Mouse (Mus musculus): ENCODE results near the gene Ctnnd2. TPM values are rescaled to one million over a fixed set of nuclear protein-coding genes. Genes with fewer than 3 reads are reported as not detected.

Gene Ctnnd2
- polyA plus RNA-seq, 1 experiment from 2014 or later, result 5.8 TPM

DNA sequence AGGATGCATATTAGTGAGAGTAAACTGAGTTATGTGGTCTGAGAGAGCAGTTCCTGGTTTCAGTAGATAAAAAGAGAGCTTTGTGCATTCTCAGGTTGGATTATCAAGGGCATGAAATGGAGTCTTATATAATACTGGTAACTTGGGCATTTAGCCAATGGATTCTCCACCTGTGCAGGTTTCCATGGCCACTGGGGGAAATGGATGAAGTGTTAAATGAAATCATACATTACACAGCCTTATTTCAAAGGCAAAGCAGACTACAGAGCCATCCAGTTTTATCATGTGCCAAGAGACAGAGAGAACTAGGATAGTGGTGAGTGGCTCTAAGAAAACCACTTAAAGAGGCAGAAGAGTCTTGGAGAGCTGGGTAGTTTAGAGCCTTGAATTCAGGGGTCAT lies 18.5 kb downstream of the Ctnnd2 start:
- Histone ChIP-seq H3K4me1 (no peaks in the 10 kb centered on the region), H3K9ac (no peak overlapping the region), H3K9me3 (replicated peaks) (no peaks in the 10 kb centered on the region), H3K4me3 (replicated peaks) (no peak overlapping the region), H3K36me3 (no peaks in the 10 kb centered on the region), H3K27me3 (no peaks in the 10 kb centered on the region), H3K27ac (replicated peaks) (no peak overlapping the region), H3K4me2 (replicated peaks) (no peak overlapping the region)
- no peak for ATAC-seq (ENCODE audit: insufficient number of reproducible peaks, low FRiP score, low TSS enrichment, low read depth)

DNA sequence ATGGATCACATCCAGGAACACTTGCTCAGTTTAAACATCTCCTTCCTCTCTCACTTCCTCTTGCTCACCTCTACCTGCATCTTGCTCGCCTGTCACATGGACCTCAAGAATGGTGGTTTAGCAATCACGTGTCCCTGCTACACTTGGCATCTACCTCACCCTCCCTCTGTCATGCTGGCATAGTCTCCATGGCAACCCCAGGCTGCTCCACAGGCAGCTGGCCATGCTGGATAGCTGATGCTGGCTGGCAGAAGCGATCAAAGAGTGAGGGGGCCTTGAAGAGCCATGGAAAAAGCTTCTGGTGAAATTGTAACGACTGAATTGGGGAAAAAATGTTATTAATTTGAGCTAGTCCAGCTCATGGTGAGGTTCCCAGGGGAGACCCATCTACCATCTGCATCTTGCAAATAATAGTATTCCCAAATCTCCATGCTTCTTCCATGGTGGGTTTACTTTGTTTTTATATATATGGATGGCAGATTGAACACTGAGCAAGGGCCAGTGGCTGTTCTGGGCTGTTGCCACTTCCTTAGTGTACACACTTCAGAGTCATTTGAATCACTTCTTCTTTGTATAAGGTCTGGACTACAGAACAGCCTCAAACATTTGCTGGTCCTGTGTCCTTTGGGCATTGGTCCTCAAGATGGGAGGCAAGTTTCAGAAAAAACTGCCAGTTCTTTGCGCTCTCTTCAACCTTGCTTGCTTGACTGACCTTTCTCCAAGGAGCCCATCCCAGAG lies 19.7 kb downstream of the Ctnnd2 start:
- H3K4me1 ChIP-seq, result no peaks in the 10 kb centered on the region
- 64% methylated on average over 5 of the region's 5 CpGs for WGBS

DNA sequence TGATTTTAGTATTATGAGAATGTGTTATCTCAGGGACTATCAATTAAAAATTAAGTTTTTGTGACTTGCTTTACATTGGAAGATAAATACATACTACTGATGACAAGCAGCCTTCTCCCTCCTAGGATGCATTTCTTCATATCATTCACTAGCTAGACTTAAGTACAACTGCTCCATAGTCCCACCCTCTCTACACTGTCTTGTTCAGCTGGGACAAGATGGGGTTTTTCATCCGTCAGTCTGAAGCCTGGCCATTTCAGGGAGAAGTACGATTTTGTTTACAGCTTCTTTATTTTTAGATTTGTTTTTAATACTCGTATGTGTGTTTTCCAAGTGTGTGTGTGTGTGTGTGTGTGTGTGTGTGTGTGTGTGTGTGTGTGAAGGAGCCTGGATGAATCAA lies 26.0 kb downstream of the Ctnnd2 start:
- ATAC-seq (ENCODE audit: insufficient number of reproducible peaks, low FRiP score, low TSS enrichment, low read depth), result no peak
- Histone ChIP-seq H3K36me3 (no peaks in the 10 kb centered on the region), H3K4me2 (replicated peaks) (no peak overlapping the region), H3K27me3 (no peaks in the 10 kb centered on the region), H3K9ac (no peak overlapping the region), H3K4me1 (no peaks in the 10 kb centered on the region), H3K9me3 (replicated peaks) (no peaks in the 10 kb centered on the region), H3K4me3 (replicated peaks) (no peak overlapping the region), H3K27ac (replicated peaks) (no peak overlapping the region)
- WGBS, result 68% methylated on average over 3 of the region's 3 CpGs

More for the DNA sequence above, 19.7 kb downstream of the Ctnnd2 start:
- Histone ChIP-seq H3K36me3 (no peaks in the 10 kb centered on the region), H3K27ac (replicated peaks) (no peak overlapping the region), H3K27me3 (no peaks in the 10 kb centered on the region), H3K9me3 (replicated peaks) (no peaks in the 10 kb centered on the region), H3K4me3 (replicated peaks) (no peak overlapping the region), H3K9ac (no peak overlapping the region), H3K4me2 (replicated peaks) (no peak overlapping the region)
- ATAC-seq (ENCODE audit: insufficient number of reproducible peaks, low FRiP score, low TSS enrichment, low read depth), result no peak

DNA sequence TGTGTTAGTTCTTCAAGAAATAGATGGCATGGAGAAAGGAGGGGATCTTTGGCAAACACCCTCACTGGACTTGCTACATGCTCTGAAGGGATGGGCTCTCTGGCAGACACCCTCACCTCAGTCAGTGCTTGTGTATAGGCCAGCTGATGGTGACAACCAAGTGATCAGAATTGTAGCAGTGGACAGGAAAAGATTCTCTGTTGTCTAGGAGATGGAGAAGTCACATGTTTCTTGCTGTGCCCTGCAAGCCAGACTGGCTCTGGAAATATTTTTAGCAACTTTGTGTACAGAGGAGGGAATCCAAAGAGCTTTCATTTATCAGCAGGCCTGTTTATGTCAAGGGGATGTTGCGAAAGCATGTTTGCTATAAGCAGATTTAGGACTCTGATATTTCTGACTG lies 27.4 kb downstream of the Ctnnd2 start:
- H3K9ac ChIP-seq, result no peak overlapping the region
- no peaks in the 10 kb centered on the region for H3K27me3 ChIP-seq
- no peak overlapping the region for H3K27ac ChIP-seq (replicated peaks)
- no peaks in the 10 kb centered on the region for H3K36me3 ChIP-seq
- no peak for ATAC-seq (ENCODE audit: insufficient number of reproducible peaks, low FRiP score, low TSS enrichment, low read depth)
- WGBS, result 89% methylated on average over 1 of the region's 1 CpGs
- no peaks in the 10 kb centered on the region for H3K9me3 ChIP-seq (replicated peaks)
- no peak overlapping the region for H3K4me2 ChIP-seq (replicated peaks)
- no peaks in the 10 kb centered on the region for H3K4me1 ChIP-seq
- H3K4me3 ChIP-seq (replicated peaks), result no peak overlapping the region

DNA sequence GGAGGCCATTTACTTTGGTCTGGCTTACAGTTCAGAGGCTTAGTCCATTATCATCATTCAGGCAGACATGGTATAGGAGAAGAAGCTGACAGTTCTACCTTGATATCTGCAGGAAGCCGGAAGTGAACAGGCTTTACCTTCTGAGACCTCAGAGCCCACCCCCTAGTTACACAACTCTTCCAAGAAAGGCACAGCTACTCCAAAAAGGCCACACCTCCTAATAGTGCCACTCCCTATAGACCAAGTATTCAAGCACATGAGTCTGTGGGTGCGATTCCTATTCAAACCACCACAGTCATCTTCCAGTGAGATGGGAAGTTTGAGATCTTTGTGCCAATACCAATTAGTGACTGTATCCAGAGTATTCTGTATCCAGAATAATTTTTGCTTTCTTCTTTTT lies 28.8 kb downstream of the Ctnnd2 start:
- Histone ChIP-seq H3K27ac (replicated peaks) (no peak overlapping the region), H3K9ac (no peak overlapping the region), H3K36me3 (no peaks in the 10 kb centered on the region), H3K4me2 (replicated peaks) (no peak overlapping the region), H3K27me3 (no peaks in the 10 kb centered on the region), H3K4me3 (replicated peaks) (no peak overlapping the region), H3K4me1 (no peaks in the 10 kb centered on the region), H3K9me3 (replicated peaks) (no peaks in the 10 kb centered on the region)
- 92% methylated on average over 2 of the region's 2 CpGs for WGBS
- ATAC-seq (ENCODE audit: insufficient number of reproducible peaks, low FRiP score, low TSS enrichment, low read depth), result no peak

DNA sequence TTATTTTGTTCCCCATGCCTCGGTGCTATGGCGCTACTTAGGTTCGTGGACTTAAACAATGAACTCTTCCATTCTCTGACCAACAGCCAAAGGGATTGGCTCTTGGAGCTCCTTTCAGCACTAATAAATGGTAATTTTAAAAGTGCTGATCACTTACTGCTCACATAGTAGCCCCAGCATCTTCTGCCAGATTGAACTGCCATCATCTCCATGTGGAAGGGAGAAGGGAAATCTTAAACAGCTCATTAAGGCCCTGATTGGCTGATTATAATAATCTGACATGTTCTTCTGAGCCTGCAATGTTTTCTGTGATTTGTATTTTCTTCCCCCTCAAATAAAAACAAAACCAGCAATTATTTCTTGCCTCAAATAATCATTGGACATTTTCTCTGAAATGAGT lies 29.2 kb downstream of the Ctnnd2 start:
- no peak overlapping the region for H3K9ac ChIP-seq
- H3K27ac ChIP-seq (replicated peaks), result no peak overlapping the region
- H3K4me3 ChIP-seq (replicated peaks), result no peak overlapping the region
- WGBS, result 94% methylated on average over 3 of the region's 3 CpGs
- no peak for ATAC-seq (ENCODE audit: insufficient number of reproducible peaks, low FRiP score, low TSS enrichment, low read depth)
- no peaks in the 10 kb centered on the region for H3K4me1 ChIP-seq
- no peaks in the 10 kb centered on the region for H3K36me3 ChIP-seq
- H3K27me3 ChIP-seq, result no peaks in the 10 kb centered on the region
- no peak overlapping the region for H3K4me2 ChIP-seq (replicated peaks)
- H3K9me3 ChIP-seq (replicated peaks), result no peaks in the 10 kb centered on the region

DNA sequence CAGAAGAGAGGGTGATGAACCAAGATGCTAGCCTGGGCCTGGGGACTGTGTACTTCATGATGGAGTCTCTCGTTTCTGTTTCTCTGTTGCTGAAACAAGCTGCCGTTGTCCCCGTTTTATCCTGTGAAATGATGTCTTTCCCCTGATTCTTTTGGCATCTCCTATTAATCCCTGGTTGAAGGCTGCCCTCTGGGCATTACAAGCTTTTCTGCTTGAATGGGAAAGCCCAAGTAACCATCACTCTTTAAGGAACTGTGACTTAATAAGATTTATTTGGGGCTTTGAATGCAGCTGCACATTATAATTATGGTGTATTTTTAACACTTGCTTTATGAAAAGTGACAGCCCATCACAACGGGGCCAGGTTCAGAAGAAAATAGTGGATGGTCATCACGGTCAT lies 40.4 kb downstream of the Ctnnd2 start:
- Histone ChIP-seq H3K4me2 (replicated peaks) (no peak overlapping the region), H3K4me3 (replicated peaks) (no peak overlapping the region), H3K27me3 (no peaks in the 10 kb centered on the region), H3K9ac (no peak overlapping the region), H3K36me3 (no peaks in the 10 kb centered on the region), H3K9me3 (replicated peaks) (no peaks in the 10 kb centered on the region), H3K4me1 (no peaks in the 10 kb centered on the region), H3K27ac (replicated peaks) (no peak overlapping the region)
- 47% methylated on average over 5 of the region's 5 CpGs for WGBS
- ATAC-seq (ENCODE audit: insufficient number of reproducible peaks, low FRiP score, low TSS enrichment, low read depth), result no peak

DNA sequence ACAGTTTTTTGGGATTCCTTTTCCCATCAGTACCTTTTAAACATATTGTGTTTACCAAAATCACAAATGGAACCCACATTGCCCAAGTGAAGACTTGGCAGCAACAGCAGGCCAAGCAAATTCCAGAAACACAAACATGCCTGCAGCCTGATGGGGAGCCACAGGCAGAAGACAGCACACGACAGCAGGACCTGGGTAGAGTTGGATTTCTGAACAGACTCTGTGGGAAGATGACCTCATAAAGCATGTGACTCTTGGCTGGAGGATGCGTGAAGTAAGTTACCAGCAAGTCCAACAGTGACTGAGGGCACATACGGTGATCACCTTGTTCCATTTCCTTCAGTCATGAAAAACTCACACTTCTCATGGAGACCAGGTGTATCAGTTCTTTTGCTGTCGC lies 43.5 kb downstream of the Ctnnd2 start:
- 77% methylated on average over 4 of the region's 4 CpGs for WGBS
- no peak for ATAC-seq (ENCODE audit: insufficient number of reproducible peaks, low FRiP score, low TSS enrichment, low read depth)
- no peak overlapping the region for H3K4me3 ChIP-seq (replicated peaks)
- H3K27me3 ChIP-seq, result no peaks in the 10 kb centered on the region
- no peaks in the 10 kb centered on the region for H3K9me3 ChIP-seq (replicated peaks)
- H3K4me2 ChIP-seq (replicated peaks), result no peak overlapping the region
- H3K36me3 ChIP-seq, result no peaks in the 10 kb centered on the region
- H3K27ac ChIP-seq (replicated peaks), result no peak overlapping the region
- no peak overlapping the region for H3K9ac ChIP-seq
- no peaks in the 10 kb centered on the region for H3K4me1 ChIP-seq

DNA sequence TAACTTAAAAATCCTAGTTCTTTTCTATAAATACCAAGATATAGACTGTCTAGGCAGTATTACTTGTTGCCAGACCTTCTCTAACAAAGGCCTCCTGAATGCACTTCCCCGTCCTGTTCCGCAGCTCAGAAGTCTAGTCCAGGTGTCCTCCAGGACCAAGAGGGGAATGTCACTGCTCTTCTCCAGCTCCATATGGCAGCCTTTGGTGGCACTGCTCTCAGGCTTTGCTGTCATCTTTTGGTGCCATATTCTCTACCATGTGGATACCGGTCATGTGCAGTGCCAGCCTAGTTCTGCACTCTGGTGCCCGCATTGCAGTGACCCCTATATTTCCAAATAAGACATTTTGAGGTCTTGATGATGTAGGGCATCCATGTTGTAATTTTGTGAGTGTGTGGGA lies 56.7 kb downstream of the Ctnnd2 start:
- H3K36me3 ChIP-seq, result no peaks in the 10 kb centered on the region
- no peaks in the 10 kb centered on the region for H3K27me3 ChIP-seq
- no peak overlapping the region for H3K4me2 ChIP-seq (replicated peaks)
- WGBS, result 91% methylated on average over 4 of the region's 4 CpGs
- H3K4me3 ChIP-seq (replicated peaks), result no peak overlapping the region
- H3K27ac ChIP-seq (replicated peaks), result no peak overlapping the region
- ATAC-seq (ENCODE audit: insufficient number of reproducible peaks, low FRiP score, low TSS enrichment, low read depth), result no peak
- H3K4me1 ChIP-seq, result no peaks in the 10 kb centered on the region
- no peaks in the 10 kb centered on the region for H3K9me3 ChIP-seq (replicated peaks)
- H3K9ac ChIP-seq, result no peak overlapping the region

DNA sequence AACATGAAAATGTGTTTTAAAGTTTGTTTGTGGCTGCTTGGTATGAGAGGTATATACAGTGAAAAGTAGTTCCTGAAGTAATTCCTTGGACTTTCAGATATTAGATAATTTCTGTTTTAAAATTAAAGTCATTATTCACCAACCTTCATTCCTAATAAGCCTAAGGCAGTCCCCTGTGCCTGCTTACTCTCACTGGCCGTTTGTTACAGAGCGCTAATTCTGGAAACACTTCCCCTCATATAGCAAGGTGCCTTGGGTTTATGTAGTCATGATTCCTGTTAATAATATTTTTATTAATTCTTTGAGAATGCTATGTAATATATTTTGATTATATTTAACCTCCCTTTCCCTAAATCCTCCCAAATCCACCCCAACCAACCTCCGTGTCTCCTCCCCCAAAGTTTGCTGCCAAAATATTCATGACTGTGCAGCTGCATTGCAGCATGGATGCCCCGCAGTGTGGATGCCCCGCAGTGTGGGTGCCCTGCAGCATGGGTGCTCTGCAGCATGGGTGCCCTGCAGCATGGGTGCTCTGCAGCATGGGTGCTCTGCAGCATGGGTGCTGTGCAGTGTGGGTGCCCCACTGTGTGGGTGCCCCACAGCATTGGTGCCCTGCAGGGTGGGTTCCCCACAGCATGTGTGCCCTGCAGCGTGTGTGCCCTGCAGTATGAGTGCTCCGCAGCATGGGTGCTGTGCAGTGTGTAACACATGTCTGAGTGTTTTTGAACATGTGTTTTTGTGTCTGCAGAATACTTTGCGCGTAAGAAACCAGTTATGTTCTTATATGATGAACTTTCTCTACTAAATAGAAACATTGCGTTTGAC lies 63.0 kb downstream of the Ctnnd2 start:
- Histone ChIP-seq H3K36me3 (no peaks in the 10 kb centered on the region), H3K4me3 (replicated peaks) (no peak overlapping the region), H3K4me2 (replicated peaks) (no peak overlapping the region), H3K9me3 (replicated peaks) (no peaks in the 10 kb centered on the region), H3K9ac (no peak overlapping the region), H3K4me1 (no peaks in the 10 kb centered on the region), H3K27me3 (no peaks in the 10 kb centered on the region), H3K27ac (replicated peaks) (no peak overlapping the region)
- WGBS, result 91% methylated on average over 10 of the region's 10 CpGs
- no peak for ATAC-seq (ENCODE audit: insufficient number of reproducible peaks, low FRiP score, low TSS enrichment, low read depth)

DNA sequence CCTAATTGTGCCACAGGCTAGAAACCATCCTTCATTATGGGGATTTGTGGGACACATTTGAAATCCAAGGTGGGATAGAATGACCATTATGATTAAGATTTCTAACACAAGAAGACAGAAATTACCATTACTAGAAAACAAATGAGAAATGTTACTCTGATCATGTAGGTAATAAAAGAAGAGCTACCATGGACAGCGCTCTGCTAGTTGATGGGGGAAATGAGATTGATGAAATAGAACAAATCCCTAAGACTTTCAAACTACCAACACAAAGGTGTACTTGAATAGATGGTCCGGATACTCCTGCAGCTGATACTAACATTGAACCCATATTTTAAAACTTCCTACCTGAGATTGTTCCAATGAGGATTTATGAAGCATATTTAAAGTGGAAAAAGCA lies 68.5 kb downstream of the Ctnnd2 start:
- Histone ChIP-seq H3K4me2 (replicated peaks) (no peak overlapping the region), H3K9ac (no peak overlapping the region), H3K36me3 (no peaks in the 10 kb centered on the region), H3K27me3 (no peaks in the 10 kb centered on the region), H3K9me3 (replicated peaks) (no peaks in the 10 kb centered on the region), H3K4me1 (no peaks in the 10 kb centered on the region), H3K27ac (replicated peaks) (no peak overlapping the region), H3K4me3 (replicated peaks) (no peak overlapping the region)
- 87% methylated on average over 2 of the region's 2 CpGs for WGBS
- no peak for ATAC-seq (ENCODE audit: insufficient number of reproducible peaks, low FRiP score, low TSS enrichment, low read depth)

DNA sequence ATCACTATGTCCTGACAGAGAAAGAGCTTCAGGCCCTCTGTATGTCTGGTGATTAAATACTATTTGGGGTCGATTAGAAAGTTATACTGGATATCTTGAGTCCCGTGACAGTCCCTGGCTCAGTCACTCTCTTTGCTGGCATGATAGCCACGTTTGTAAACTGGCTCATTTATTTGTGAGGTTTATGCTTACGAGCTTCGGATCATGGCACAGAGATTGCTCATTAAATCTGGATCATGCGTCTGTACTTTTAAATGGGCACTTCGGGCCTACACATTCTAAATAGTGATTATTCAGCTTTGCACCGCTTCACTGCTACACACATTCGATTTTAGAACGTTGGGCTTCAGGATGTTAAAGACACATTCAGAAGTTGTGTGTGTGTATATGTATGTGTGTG lies 96.4 kb downstream of the Ctnnd2 start:
- Histone ChIP-seq H3K4me2 (replicated peaks) (no peak overlapping the region), H3K9me3 (replicated peaks) (no peaks in the 10 kb centered on the region), H3K27ac (replicated peaks) (no peak overlapping the region), H3K4me1 (no peaks in the 10 kb centered on the region), H3K4me3 (replicated peaks) (no peak overlapping the region), H3K27me3 (no peaks in the 10 kb centered on the region), H3K9ac (no peak overlapping the region), H3K36me3 (no peaks in the 10 kb centered on the region)
- WGBS, result 85% methylated on average over 10 of the region's 10 CpGs
- ATAC-seq (ENCODE audit: insufficient number of reproducible peaks, low FRiP score, low TSS enrichment, low read depth), result no peak
